Mouse (Mus musculus): ENCODE results near the gene Aldh1b1. TPM values are rescaled to one million over a fixed set of nuclear protein-coding genes. Genes with fewer than 3 reads are reported as not detected.

The Aldh1b1 gene
- 6.9 TPM for total RNA-seq (2023)

GRCm38 (mm10) chr4:45798964-45799363 lies at the start of gene Aldh1b1:
Gene Aldh1b1, plus strand, starts transcription at chr4:45799022.

GRCm38 (mm10) chr4:45826275-45827040 lies 27.6 kb downstream of the Aldh1b1 start, which contains the start of gene Igfbpl1:
Gene Igfbpl1, minus strand, starts transcription at chr4:45826923.

GRCm38 (mm10) chr4:45848109-45848824 lies 49.4 kb downstream of the Aldh1b1 start, which contains the start of gene Stra6l:
Gene Stra6l, plus strand, starts transcription at chr4:45848664.

Other genes starting within 250 kb of the Aldh1b1 start
- gene Igfbpl1, start 27.9 kb downstream of the Aldh1b1 start, total RNA-seq (2023): not detected
- gene Stra6l, start 49.6 kb downstream of the Aldh1b1 start, total RNA-seq (2023): 0.64 TPM
- not detected for gene Ccdc180, start 91.3 kb downstream of the Aldh1b1 start, total RNA-seq (2023)
- 2.4 TPM for gene Tdrd7, start 166.3 kb downstream of the Aldh1b1 start, total RNA-seq (2023)
- not detected for gene Tmod1, start 239.9 kb downstream of the Aldh1b1 start, total RNA-seq (2023)

Data from CD8-positive naive resting alpha-beta T cell, adult 57 days (primary cell).